Mouse (Mus musculus) olfactory bulb, adult 2 months (tissue): ENCODE data around the gene Cd27. TPM values are rescaled to one million over a fixed set of nuclear protein-coding genes. Genes with fewer than 3 reads are reported as not detected.
"Not testable (repeated sequence)": the region's sequence is repeated elsewhere in the genome, so short reads cannot be mapped to it uniquely, and the experiment has no call there.

ENCODE experiments used
- H3K27ac ChIP-seq: fragments of 200-500 bp; 2 replicates; pipeline ENCODE4 v1.5.1; 2012; ENCODE audit warnings: low read depth, low read length; ENCODE audit not compliant: insufficient read depth
- H3K4me1 ChIP-seq: fragments of 200-500 bp; 2 replicates; pipeline ENCODE4 v1.6.1; 2012; ENCODE audit warnings: low read length; ENCODE audit not compliant: control insufficient read depth, insufficient read depth
- H3K4me3 ChIP-seq: fragments of 200-500 bp; 2 replicates; pipeline ENCODE4 v1.5.1; 2012; ENCODE audit warnings: mild to moderate bottlenecking, low read depth, low read length, moderate library complexity; ENCODE audit not compliant: insufficient read depth
- CTCF ChIP-seq: fragments of 200-500 bp; IDR thresholded peaks from 2 replicates; pipeline ENCODE4 v1.5.1; 2012; ENCODE audit warnings: low read depth, mild to moderate bottlenecking, low read length, moderate library complexity; ENCODE audit not compliant: insufficient read depth
- POLR2A ChIP-seq: fragments of 200-500 bp; IDR thresholded peaks from 2 replicates; pipeline ENCODE4 v1.6.1; 2012; ENCODE audit warnings: mild to moderate bottlenecking, low read depth, low read length, moderate library complexity; ENCODE audit not compliant: insufficient read depth
- WGBS: fragments of 180-500 bp; shearing (Covaris S2); methylation state at CpG from one replicate; pipeline ENCODE4 v1.1.7; 2018; 5-methylcytosine and 5-hydroxymethylcytosine counted together
- polyA plus RNA-seq: library from polyadenylated mRNA; stranded (reverse); fragments of >200 nt; gene quantifications from 2 replicates; pipeline ENCODE4 v1.2.4, GENCODE M21; 2012; ENCODE audit warnings: low replicate concordance; ENCODE audit not compliant: missing spikeins, insufficient read depth, insufficient read length

Gene Cd27
- polyA plus RNA-seq, 1 experiment, result not detected

GRCm38 (mm10) chr6:125268799-125269198 is 32.0 kb upstream of the Cd27 start:
- no peak overlapping the region for H3K4me3 ChIP-seq
- H3K4me1 ChIP-seq, result peaks cover 9% of the 10 kb centered on the region
- TF ChIP-seq CTCF (no peak), POLR2A (no peak)
- 53% methylated on average over 6 of the region's 6 CpGs for whole genome bisulfite sequencing
- no peak overlapping the region for H3K27ac ChIP-seq

GRCm38 (mm10) chr6:125267469-125267868 is 30.7 kb upstream of the Cd27 start:
- no peak for TF ChIP-seq CTCF
- TF ChIP-seq POLR2A, result no peak
- Histone ChIP-seq H3K4me3 (no peak overlapping the region), H3K27ac (no peak overlapping the region)

GRCm38 (mm10) chr6:125266600-125266999 is 29.8 kb upstream of the Cd27 start:
- 52% methylated on average over 6 of the region's 6 CpGs for WGBS

More at GRCm38 (mm10) chr6:125267469-125267868, 30.7 kb upstream of the Cd27 start:
- peaks cover 9% of the 10 kb centered on the region for H3K4me1 ChIP-seq
- 79% methylated on average over 3 of the region's 3 CpGs for WGBS

GRCm38 (mm10) chr6:125266091-125266490 is 29.3 kb upstream of the Cd27 start:
- H3K27ac ChIP-seq, result no peak overlapping the region
- H3K4me3 ChIP-seq, result no peak overlapping the region
- no peak for TF ChIP-seq CTCF
- no peak for TF ChIP-seq POLR2A
- H3K4me1 ChIP-seq, result peaks cover 3% of the 10 kb centered on the region; the same call in 1 of the 2 replicates
- WGBS, result 77% methylated on average over 13 of the region's 13 CpGs

More at GRCm38 (mm10) chr6:125266600-125266999, 29.8 kb upstream of the Cd27 start:
- H3K4me3 ChIP-seq, H3K27ac ChIP-seq, H3K4me1 ChIP-seq: not testable (repeated sequence)

- H3K27ac ChIP-seq, result no peak overlapping the region
- WGBS, result 43% methylated on average over 10 of the region's 10 CpGs
- no peak overlapping the region for H3K4me3 ChIP-seq
- no peak for TF ChIP-seq CTCF
- TF ChIP-seq POLR2A, result no peak
- peaks cover 3% of the 10 kb centered on the region; the same call in 1 of the 2 replicates for H3K4me1 ChIP-seq
Observed at GRCm38 (mm10) chr6:125265239-125265638, 28.4 kb upstream of the Cd27 start.

- Histone ChIP-seq H3K4me1 (peaks cover 3% of the 10 kb centered on the region; the same call in 1 of the 2 replicates), H3K27ac (no peak overlapping the region), H3K4me3 (no peak overlapping the region)
- TF ChIP-seq POLR2A (no peak), CTCF (no peak)
- WGBS, result 90% methylated on average over 9 of the region's 9 CpGs
Observed at GRCm38 (mm10) chr6:125264219-125264618, 27.4 kb upstream of the Cd27 start.

- Histone ChIP-seq H3K4me3 (no peak overlapping the region), H3K27ac (no peak overlapping the region), H3K4me1 (no peaks in the 10 kb centered on the region; the same call in none of the 2 replicates)
- TF ChIP-seq POLR2A (no peak), CTCF (no peak)
- WGBS, result 83% methylated on average over 10 of the region's 10 CpGs
Observed at GRCm38 (mm10) chr6:125260006-125260555, 23.3 kb upstream of the Cd27 start.

- 72% methylated on average over 8 of the region's 8 CpGs for WGBS
- H3K27ac ChIP-seq, result no peak overlapping the region
- no peak overlapping the region for H3K4me3 ChIP-seq
- H3K4me1 ChIP-seq, result no peaks in the 10 kb centered on the region; the same call in none of the 2 replicates
- TF ChIP-seq POLR2A (no peak), CTCF (no peak)
Observed at GRCm38 (mm10) chr6:125256222-125256966, 19.6 kb upstream of the Cd27 start.

GRCm38 (mm10) chr6:125255516-125256044 is 18.8 kb upstream of the Cd27 start:
- Histone ChIP-seq H3K27ac (no peak overlapping the region), H3K4me1 (no peaks in the 10 kb centered on the region; the same call in none of the 2 replicates), H3K4me3 (no peak overlapping the region)
- 84% methylated on average over 7 of the region's 7 CpGs for WGBS
- no peak for TF ChIP-seq CTCF
- no peak for TF ChIP-seq POLR2A
